Mouse (Mus musculus) c-Kit-positive CD71-negative TER-119-negative erythroid progenitor cells, embryonic 14.5 days (primary cell): ENCODE measurements around the gene Kiss1.

Source experiments
- DNase-seq: peaks from one replicate; pipeline ENCODE4 v3.0.0-alpha.2; 2013; ENCODE audit warnings: low read depth

Kiss1 gene

DNA sequence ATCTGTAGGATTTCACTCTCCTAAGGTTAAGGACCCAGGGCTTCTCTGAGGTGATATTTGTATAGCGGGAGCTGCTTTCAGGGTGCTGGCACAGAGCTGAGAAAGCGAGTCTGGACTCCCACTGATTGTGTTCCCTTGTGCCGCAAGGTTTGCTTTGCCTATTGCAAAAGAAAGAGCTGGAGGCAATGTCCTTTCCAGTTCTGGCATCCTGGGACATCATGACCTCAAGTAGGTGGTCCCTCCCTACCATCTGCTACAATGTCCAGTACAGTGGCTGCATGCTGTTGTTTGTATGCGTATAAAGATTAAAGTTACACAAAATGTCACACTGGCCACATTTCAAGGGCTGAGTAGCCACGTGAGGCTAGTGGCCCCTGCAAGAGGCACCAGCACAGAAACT, 40.4 kb downstream of the Kiss1 start:
- no peak for DNase-seq

DNA sequence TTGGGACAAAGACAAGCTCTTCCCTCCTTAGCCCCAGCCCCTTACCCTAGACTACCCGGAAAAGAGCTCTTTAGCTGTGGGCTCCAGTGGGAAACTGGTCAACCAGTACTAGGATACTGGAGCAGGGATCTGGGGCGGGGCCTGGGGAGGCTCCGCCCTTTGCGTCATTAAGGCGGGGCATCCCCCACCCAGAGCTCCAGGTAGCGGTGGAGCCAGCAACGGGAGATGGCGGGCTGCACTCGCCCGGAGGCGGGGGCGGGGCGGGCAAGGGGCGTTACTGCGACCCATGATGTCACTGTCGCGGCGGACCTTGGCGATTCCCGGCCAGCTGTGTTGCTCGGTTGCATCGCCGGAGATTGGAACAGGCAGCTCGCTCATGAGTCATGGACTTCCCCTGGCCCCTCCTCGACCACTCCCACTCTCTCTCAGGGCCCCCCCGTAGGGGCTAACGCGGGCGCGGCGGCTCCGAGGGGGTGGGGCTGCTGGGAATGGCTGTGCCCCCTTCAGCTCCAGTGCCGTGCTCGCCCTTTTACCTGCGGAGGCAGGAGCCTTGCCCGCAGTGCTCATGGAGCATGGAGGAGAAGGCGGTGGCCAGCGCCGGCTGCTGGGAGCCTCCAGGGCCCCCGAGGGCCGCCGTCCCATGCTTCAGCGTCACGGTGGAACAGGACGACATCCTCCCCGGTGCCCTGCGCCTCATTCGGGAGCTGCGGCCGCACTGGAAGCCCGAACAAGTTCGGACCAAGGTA, 41.8 kb downstream of the Kiss1 start, which contains the start of gene Etnk2:
Gene Etnk2 (plus strand): TSS at position 297 of the 746 bp plus-strand sequence.
- peak; percentile 87 for DNase-seq

DNA sequence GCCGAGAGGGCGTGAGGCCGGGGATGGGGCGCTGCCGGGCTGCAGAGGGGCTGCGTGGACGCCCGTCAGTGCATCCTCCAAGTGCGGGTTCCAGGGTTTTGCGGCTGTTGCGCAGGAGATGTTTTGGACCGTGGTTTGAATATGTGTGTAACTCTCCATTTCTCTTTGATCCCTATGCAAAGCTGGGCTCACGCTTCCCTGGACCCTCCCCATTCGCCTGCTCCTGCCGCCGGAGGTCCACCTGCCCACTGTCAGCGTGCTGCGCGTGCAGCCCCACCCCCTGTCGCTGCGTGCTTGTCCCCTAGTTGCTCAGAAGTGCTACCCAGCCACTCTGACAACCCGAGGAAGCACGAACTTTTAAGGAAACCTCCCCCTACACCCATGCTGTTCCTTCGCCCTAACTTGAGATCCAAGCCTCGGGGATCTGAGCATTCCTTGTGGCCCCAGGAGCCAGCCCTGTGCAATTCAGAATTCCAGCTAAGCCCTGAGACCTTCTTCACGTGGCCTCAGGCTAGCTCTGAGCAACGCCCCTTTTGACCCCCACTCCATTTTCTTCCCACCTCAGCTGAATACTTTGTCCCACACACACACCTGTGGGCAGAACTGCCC, 42.5 kb downstream of the Kiss1 start:
- no peak for DNase-seq

DNA sequence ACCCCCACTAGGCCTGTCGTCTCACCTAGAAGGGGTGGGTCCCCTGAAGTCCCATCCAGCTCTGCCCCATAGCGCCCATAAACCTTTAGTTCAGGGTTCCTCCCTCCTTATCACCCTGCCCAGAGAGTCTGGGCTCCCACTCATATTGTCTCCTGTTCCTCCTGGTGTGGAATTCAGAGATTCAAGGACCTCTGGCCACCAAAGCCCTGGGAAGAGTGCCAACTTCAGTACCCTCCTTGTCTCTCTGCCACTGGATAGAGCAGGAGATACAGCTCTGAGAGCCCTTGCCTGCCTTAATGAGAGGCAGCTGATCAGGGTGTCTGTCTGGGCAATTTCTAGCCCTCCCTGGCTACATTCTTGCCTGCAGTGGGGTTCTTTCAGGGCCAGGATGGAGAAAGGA, 43.2 kb downstream of the Kiss1 start:
- no peak for DNase-seq

DNA sequence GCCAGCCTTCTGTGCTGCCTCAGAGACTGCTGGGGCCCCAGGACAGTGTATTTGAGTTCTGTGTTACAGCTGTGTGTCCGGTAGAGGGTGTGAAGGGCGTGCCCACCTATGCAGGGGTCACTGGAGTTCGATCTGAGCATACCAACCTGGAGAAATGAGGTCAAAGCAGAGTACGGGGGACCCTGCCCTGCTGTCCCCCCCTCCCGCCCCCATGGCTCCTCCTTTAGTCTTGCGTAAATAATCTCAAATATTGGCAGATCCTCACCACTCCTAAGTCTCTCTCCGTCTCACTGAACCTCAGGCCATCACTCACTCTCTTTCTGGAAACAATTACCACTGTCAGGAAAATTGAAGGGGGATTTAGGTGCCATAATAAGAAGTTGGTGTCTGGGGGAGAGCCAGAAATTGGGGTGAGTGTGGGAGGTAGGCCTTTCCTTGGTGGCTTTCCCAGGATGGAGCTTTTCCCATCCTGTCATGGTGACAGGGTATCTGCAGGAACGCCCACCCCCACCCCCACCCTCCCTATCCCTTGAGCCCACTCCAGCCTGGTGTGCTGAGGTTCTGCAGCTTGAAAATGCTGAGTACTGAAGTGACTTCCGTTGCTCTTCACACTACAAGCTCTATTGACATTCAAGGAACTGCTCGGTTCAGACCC, 45.4 kb downstream of the Kiss1 start:
- DNase-seq: no peak

DNA sequence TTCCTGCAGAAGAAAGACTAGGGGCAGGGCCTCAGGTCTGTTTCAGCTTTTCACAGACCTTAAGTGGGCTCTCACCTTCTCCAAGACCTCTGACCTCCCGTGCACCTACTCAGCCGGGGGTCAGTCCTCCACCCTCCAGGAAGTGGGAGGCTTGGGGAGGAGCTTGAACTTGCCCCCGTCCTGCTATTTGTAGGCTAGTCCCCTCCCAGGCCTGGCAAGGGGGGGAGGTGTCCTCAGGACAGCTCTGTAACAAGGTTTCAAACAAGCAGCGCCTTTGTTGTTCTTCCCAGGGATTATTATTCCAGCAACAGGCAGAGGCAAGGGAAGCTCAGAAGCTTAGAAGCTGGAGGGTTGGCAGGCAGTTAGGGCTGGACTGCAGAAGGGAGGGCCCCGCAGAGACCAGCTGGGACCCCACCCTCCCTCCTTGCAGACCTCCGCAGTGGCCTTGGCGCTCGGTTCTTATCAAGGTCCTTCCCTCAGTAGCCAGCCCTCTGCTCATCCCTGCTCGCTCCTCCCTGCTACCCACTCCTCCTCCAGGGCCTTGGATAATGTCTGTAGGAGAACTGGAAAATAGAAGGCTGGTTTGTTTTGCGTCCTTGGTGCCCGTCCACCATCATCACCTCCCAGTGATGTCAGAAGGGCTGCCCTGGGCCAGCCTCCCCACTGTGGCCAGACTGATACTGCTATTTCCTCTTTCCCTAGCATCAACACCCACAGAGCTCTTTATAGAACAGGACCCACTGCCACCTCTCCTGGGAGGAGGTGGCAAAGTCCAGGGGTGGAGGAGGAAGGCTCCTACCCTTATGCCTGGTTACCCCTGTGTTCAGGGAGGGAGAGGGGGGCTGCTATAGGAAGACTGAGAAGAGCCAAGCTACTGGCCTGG, 46.2 kb downstream of the Kiss1 start:
- no peak for DNase-seq

DNA sequence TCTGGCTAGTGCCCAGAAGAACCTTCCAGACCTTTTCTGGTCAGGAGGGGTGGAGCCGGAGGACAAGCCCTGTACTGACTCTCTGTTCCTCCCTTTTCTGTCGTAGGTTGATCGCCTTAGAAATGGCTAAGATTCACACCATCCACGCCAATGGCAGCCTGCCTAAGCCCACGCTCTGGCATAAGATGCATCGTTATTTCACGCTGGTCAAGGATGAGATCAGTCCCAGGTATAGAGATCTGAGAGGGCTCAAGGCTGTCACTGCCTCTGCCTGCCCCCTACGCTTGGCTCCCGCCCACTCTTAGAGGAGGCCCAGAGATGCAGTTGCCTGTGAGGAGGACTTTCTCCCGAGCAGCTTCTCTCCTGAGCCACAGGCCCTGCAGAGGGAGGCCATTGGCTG, 47.0 kb downstream of the Kiss1 start:
- no peak for DNase-seq

DNA sequence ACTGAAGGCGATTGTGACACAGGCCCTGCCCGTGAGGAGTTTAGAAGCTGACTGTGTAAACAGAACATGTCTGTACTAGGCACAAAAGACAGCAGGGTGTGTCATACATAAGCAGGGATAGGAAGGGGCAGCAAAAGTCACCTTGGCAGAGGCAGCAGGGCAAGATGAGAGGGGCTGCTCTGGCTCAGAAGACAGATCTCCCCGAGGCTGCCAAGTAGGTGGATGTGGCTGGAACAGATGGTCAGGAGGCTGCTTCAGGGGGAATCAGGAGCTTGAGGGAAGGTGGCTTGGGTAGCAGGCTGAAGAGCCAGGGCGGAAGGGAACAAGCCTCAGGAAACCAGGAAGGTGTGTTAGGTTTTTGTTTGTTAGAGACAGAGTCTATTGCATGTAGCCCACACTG, 48.7 kb downstream of the Kiss1 start:
- no peak for DNase-seq

DNA sequence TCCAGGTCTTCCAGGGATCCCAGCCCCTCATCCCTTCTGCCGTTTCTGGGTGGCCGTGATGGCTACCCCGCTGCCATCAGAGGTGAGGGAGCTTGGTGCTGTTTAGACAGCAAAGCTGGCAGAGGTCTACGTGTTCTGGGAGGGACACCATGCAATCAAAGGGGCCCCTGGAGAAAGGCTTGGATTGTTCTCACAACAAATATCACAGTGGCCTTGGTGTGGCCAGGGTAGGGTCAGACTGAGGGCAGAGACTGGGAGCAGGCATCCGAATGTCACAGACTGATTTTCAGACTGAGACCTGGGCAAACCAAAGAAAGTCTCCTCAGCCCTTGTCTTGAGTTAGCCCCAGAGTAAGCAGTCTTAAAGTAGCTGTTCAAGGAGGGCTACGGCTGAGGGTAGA, 49.8 kb downstream of the Kiss1 start:
- DNase-seq: no peak

DNA sequence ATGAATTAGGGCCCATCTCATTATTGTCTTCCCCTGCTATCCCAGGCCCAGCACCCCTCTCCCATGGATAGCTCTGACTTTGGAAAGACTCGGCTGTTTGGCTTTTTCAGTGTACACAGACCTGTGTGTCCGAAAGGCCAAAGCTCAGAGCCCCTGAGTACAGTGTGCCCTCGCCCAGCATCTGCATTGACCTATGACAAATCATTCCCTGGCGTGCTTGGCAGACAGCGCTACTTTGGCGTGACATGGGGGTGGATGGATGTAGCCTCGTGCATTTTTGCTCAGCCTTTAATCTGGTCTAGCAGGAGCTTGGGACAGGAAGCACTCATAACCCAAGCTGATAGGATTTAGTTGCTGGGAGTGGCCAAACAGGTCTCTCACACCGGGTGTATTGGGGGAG, 50.4 kb downstream of the Kiss1 start:
- no peak for DNase-seq

DNA sequence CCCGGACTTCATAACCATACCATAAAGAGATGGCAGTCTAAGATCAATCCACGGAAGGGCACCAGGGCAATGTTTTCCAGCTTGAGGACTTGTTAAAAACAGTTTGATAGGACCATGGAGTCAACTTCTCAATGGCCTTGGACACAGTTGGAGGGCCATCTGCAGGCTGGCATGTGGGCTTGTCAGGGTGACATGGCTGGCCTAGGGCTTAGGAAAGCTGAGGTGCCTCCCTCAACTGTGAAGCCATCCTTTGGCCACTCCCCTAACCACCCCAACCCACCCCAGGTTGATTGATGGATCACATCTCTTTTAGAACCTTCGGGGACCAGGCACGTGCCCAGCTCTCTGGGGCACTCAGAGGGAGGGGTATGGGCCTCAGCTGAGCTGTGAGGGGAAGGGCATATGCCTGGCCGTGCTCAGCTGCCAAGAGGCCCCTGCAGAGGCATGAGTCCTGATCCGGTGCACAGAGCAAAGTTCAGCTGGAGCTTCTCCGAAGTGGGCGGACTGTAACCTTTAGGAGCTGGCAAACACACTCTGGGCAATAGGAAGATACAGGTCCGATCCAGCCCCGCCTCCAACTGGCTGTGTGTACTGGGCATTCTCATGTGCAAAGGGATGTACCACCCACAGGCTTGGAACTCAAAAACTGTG, 54.1 kb downstream of the Kiss1 start:
- DNase-seq: no peak

DNA sequence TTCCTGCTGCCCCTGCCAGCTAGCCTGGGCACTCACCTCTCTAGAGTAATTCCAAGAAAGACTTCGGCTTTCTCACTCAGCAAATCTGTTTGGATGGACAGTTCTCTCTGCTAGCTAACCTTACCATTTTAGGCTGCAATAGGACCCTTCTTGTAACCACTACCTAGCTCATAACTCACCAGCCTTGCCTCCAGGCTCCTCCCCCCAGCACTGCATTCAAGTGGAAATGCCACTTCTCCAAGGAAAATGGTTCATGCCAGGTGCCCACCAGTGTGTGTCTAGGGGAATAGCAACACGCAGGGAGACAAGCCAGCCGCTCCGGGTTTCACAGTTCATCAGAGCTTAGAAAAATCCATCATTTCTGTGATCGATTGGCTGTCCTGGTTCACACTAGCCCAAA, 55.9 kb downstream of the Kiss1 start:
- no peak for DNase-seq
